Mouse (Mus musculus) erythroblast, embryonic 14.5 days (primary cell): ENCODE data around the gene 1700025C18Rik.

ENCODE experiments used
- GATA1 ChIP-seq: IDR thresholded peaks from 2 replicates; pipeline ENCODE4 v1.6.1; 2012; ENCODE audit warnings: low read length, inconsistent platforms, mixed read lengths
- TAL1 ChIP-seq: IDR thresholded peaks from 3 replicates; pipeline ENCODE4 v1.6.1; 2012; ENCODE audit warnings: low read length, inconsistent platforms, mixed read lengths

- no peak for TF ChIP-seq TAL1
- TF ChIP-seq GATA1 = no peak
These were observed 39.6 kb downstream of the 1700025C18Rik start for GRCm38 (mm10) chr2:165050826-165051548.
